Mouse (Mus musculus) hindbrain, embryonic 14.5 days (tissue): Measurements from ENCODE around the gene Dlg3. TPM values are rescaled to one million over a fixed set of nuclear protein-coding genes. Genes with fewer than 3 reads are reported as not detected.
A peak's percentile ranks its signal among the peaks of the same experiment; 100 is the strongest.

ENCODE experiments used
- ATAC-seq: fragments of 200-750 bp; cut with Nextera tagmentation; 2 replicates; pipeline ENCODE4 v1.8.0; 2017; ENCODE audit warnings: moderate number of reproducible peaks, mild to moderate bottlenecking, moderate TSS enrichment, moderate library complexity; ENCODE audit not compliant: low FRiP score
- DNase-seq: peaks from one replicate; pipeline ENCODE4 v3.0.0-alpha.2; 2015; ENCODE audit warnings: low spot score
- H3K27ac ChIP-seq: fragments of 300-500 bp; sonication (generic); 2 replicates; pipeline ENCODE4 v1.5.1; 2014; ENCODE audit warnings: mild to moderate bottlenecking, moderate library complexity
- H3K27me3 ChIP-seq: fragments of 300-500 bp; sonication (generic); 2 replicates; pipeline ENCODE4 v1.6.1; 2014; ENCODE audit warnings: mild to moderate bottlenecking, low read length, mixed read lengths; ENCODE audit not compliant: control insufficient read depth, insufficient read depth
- H3K36me3 ChIP-seq: fragments of 300-500 bp; sonication (generic); replicated peaks from 2 replicates; pipeline ENCODE4 v1.6.1; 2014; ENCODE audit not compliant: control insufficient read depth, insufficient read depth
- H3K4me1 ChIP-seq: fragments of 300-500 bp; sonication (generic); replicated peaks from 2 replicates; pipeline ENCODE4 v1.6.1; 2014; ENCODE audit warnings: antibody characterized with exemption, low read length, mixed read lengths; ENCODE audit not compliant: control insufficient read depth, insufficient read depth
- H3K4me2 ChIP-seq: fragments of 300-500 bp; sonication (generic); replicated peaks from 2 replicates; pipeline ENCODE4 v1.6.1; 2014; ENCODE audit warnings: mild to moderate bottlenecking, moderate library complexity
- H3K4me3 ChIP-seq: fragments of 300-500 bp; sonication (generic); replicated peaks from 2 replicates; pipeline ENCODE4 v1.5.1; 2014; ENCODE audit warnings: mild to moderate bottlenecking, low read length
- H3K9ac ChIP-seq: fragments of 300-500 bp; sonication (generic); 2 replicates; pipeline ENCODE4 v1.6.1; 2014
- H3K9me3 ChIP-seq: fragments of 300-500 bp; sonication (generic); 2 replicates; pipeline ENCODE4 v1.6.1; 2016; ENCODE audit warnings: low read length; ENCODE audit not compliant: control insufficient read depth
- WGBS: fragments of 180-500 bp; shearing (Covaris S2); extraction: QIAGEN DNeasy Blood & Tissue Kit; methylation state at CpG from one replicate; pipeline ENCODE4 v1.1.7; 2014; 5-methylcytosine and 5-hydroxymethylcytosine counted together
- polyA plus RNA-seq: library from polyadenylated mRNA; unstranded; fragments of >200 nt; fragmentation: Nextera tagmentation; extraction: Ambion mirVana; gene quantifications from 2 replicates; pipeline ENCODE4 v1.2.1, GENCODE M21; 2014

Gene Dlg3
- 9.8 and 12.1 TPM in 2 replicates for polyA plus RNA-seq

DNA sequence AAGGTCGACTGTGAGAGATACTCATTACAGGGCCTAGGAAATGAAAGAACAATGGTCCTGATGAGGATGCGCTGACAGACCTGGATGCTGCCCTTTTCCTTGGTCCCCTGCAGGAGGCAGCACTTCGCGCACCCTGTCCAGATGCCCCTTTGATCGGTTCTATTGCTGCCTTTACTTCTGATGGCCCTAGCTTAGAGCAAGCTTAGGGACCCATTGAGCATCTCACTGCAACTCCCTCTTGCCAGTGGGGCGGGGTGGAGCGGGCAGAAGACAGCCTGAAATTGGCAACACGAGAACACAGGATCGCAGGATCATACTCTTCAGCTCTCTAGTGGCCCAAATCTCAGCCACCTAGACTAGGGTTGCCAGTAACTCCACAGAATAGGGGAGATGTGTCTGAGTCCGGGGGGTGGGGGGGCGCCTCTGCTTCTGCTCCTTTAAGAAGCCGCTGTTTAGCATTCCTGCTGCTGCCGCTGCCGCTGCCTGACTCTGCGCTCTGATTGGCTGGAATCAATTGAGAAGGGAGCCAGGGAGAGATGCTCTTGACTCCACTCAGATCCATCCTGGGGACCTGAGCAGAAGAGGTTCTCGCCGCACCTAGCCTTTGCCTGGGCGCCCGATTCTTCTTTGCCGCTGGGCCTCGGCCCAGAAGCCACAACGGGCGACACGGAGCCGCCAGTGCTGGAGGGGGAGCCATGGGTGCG, at the start of gene Dlg3:
Dlg3 (plus strand) TSS at position 542 of the 704 bp plus-strand sequence.
- Histone ChIP-seq H3K27ac (peak within 1 kb of the TSS; percentile 74), H3K36me3 (0 out of 2 replicates have a peak, but pooled peaks cover 3% of the 10 kb centered on the region), H3K4me3 (peak within 1 kb of the TSS; percentile 64), H3K4me1 (0 out of 2 replicates have a peak, but pooled peaks cover 5% of the 10 kb centered on the region), H3K27me3 (no peaks in the 10 kb centered on the region), H3K9me3 (no peaks in the 10 kb centered on the region), H3K4me2 (peak within 1 kb of the TSS; percentile 59), H3K9ac (peak within 1 kb of the TSS; percentile 84)
- DNase-seq, result peak; percentile 77
- ATAC-seq, result peak; percentile 92
- WGBS, result 22% methylated on average over 23 of the region's 26 CpGs

DNA sequence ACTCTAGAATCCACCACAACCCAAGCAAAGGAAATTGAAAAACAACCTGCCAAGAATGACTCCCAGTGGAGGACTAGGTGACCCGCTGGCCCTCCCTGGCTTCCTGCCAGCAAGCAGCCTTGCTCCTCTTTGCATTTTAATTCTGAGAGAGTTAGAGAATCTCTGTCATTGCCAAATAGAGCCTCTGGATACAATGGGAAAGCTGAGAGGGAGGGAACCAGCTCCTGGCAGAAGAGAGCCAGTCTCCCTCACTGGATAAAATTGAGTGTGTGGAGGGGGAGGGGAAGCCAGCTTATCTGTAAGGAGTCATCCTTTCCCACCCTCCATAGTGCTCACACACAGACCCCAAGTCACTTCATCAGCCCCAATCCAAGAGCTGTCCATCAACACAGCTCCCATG, 38.6 kb upstream of the Dlg3 start:
- WGBS, result 27% methylated on average over 1 of the region's 1 CpGs
- 0 out of 2 replicates have a peak, but pooled peaks cover 6% of the 10 kb centered on the region for H3K4me1 ChIP-seq
- H3K4me2 ChIP-seq, result peak overlapping the region; percentile 53; the same call in 1 of the 2 replicates
- H3K9me3 ChIP-seq, result no peaks in the 10 kb centered on the region
- H3K9ac ChIP-seq, result no peak overlapping the region
- peak overlapping the region; percentile 70 for H3K27ac ChIP-seq
- peak; percentile 56; the same call in 1 of the 2 replicates for ATAC-seq
- H3K4me3 ChIP-seq, result no peak overlapping the region
- H3K27me3 ChIP-seq, result no peaks in the 10 kb centered on the region; the same call in none of the 2 replicates
- H3K36me3 ChIP-seq, result no peaks in the 10 kb centered on the region
- DNase-seq, result peak; percentile 64

DNA sequence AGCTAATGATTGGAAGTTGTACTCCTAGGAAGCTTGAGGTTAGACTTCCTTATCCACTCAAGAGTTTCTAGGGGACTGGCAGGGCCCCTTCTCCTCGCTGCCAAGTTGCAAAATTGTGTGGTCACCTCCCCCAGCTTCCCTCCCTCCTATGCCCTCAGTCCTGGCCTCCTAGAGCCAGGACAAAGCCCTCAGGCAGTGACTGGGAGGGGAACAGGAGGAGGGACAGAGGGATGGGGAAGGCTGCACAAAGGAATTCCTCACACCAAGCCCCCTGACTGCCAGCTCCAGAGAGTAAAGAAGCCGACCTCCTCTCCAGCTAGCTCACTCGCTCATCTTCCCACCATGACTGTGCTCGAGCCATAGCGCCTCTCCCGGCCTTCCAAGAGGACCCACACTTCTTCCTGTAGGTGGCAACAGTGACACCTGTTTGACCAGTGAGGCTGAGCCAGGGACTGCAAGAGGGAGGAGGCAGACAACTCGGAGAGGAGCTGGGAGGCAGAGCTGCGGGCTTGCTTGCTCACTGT, 37.8 kb upstream of the Dlg3 start, which contains the start of gene Gdpd2:
Gdpd2 (plus strand) TSS at position 209 of the 524 bp plus-strand sequence.
- 0 out of 2 replicates have a peak, but pooled peaks cover 6% of the 10 kb centered on the region for H3K4me1 ChIP-seq
- no peaks in the 10 kb centered on the region for H3K36me3 ChIP-seq
- no peaks in the 10 kb centered on the region; the same call in none of the 2 replicates for H3K27me3 ChIP-seq
- WGBS, result 15% methylated on average over 8 of the region's 8 CpGs
- peak within 1 kb of the TSS; percentile 70 for H3K27ac ChIP-seq
- peak within 1 kb of the TSS; percentile 53 for H3K4me2 ChIP-seq
- H3K4me3 ChIP-seq, result peak within 1 kb of the TSS; percentile 29
- DNase-seq, result peak; percentile 55
- no peaks in the 10 kb centered on the region for H3K9me3 ChIP-seq
- ATAC-seq, result peak; percentile 87
- H3K9ac ChIP-seq, result peak within 1 kb of the TSS; percentile 47

DNA sequence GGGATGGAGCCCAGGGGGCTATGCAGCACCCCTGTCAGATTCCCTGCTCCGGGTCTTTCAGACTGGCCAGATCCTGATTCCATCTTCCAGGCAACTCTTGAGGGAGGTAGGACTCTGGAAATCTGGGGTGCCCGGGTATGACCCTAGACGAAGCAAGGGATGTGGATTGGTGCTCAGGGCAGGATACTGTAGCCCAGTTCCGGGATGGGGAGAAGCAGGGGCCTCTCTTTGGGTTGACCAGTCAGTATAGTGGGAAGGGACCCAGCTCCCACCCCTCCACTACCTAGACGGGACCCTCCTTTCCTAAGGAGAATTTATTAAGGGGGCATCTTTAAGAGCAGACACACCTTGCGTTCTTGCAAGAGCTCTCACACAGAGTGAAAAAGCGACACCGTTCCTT, 37.3 kb upstream of the Dlg3 start:
- Histone ChIP-seq H3K9ac (peak overlapping the region; percentile 47), H3K4me3 (peak overlapping the region; percentile 29), H3K4me2 (peak overlapping the region; percentile 53), H3K27ac (peak overlapping the region; percentile 69), H3K36me3 (no peaks in the 10 kb centered on the region), H3K27me3 (no peaks in the 10 kb centered on the region; the same call in none of the 2 replicates), H3K4me1 (0 out of 2 replicates have a peak, but pooled peaks cover 6% of the 10 kb centered on the region), H3K9me3 (no peaks in the 10 kb centered on the region)
- ATAC-seq (no peak; the same call in 1 of the 2 replicates), DNase-seq (no peak)
- WGBS, result 24% methylated on average over 8 of the region's 8 CpGs

DNA sequence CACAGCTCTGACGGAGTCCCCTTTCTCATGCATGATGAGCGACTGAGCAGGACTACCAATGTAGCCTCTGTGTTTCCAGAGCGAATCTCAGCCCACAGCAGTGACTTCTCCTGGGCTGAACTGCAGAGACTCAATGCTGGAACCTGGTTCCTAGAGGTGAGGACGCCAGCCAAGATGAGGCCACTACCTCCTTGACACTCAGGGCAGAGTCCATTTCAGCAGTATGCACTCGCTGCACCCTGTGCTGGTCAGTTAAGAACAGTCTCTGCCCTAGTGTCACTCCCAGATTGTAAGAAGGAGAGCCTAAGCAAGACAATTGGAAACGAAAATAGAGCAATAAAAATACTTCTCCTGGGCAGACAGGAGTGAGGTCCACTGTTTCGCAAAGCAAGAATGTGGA, 33.2 kb upstream of the Dlg3 start:
- DNase-seq (no peak), ATAC-seq (no peak)
- H3K4me3 ChIP-seq, result no peak overlapping the region
- H3K9me3 ChIP-seq, result no peaks in the 10 kb centered on the region
- H3K4me1 ChIP-seq, result 0 out of 2 replicates have a peak, but pooled peaks cover 6% of the 10 kb centered on the region
- 83% methylated on average over 7 of the region's 7 CpGs for WGBS
- no peak overlapping the region for H3K27ac ChIP-seq
- no peaks in the 10 kb centered on the region; the same call in 1 of the 2 replicates for H3K27me3 ChIP-seq
- H3K36me3 ChIP-seq, result no peaks in the 10 kb centered on the region
- H3K9ac ChIP-seq, result no peak overlapping the region
- no peak overlapping the region for H3K4me2 ChIP-seq

DNA sequence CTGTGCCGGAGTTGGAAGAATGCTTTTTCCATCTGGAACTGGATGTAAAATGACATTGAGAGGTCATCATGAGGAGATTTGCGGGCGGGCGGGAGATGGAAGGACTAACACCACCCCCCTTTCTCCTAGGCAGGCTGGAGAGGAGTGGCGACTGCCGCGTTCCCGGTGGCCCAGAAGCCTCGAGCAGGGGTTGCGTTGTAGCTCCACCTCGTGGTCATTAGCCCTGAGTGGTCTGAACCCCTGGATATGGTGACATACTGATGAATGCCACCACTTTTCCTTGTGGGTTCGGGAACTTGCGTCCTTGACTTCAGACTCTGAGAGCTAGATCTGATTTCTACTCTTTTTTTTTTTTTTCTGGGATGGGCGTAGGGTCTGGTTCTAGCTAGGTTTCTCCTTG, 28.6 kb upstream of the Dlg3 start:
- no peak overlapping the region for H3K27ac ChIP-seq
- H3K27me3 ChIP-seq, result no peaks in the 10 kb centered on the region
- 24% methylated on average over 14 of the region's 14 CpGs for WGBS
- H3K4me1 ChIP-seq, result no peaks in the 10 kb centered on the region; the same call in 1 of the 2 replicates
- H3K4me2 ChIP-seq, result peak overlapping the region; percentile 55
- no peaks in the 10 kb centered on the region for H3K36me3 ChIP-seq
- 0 out of 2 replicates have a peak, but pooled peaks cover 7% of the 10 kb centered on the region for H3K9me3 ChIP-seq
- ATAC-seq, result peak; percentile 77; the same call in 1 of the 2 replicates
- peak overlapping the region; percentile 31; the same call in 1 of the 2 replicates for H3K9ac ChIP-seq
- H3K4me3 ChIP-seq, result peak overlapping the region; percentile 33
- peak; percentile 60 for DNase-seq

DNA sequence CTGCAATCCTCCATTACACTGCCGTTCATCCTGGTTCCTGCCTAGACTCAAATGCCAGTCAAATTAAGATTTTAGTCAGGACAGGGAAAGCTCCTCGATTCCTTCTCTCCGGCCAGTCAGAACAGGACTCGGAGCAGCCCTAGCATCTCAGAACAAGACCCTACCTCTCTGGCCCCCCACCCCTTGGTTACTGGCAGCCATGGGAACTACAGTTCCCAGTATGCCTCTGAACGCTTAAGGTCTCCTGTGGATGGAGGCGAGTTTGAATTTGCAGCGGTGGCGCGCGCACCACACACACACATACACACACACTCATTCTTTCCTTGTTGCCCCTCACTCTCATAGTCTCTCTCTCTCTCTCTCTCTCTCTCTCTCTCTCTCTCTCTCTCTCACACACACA, 28.1 kb upstream of the Dlg3 start:
- Histone ChIP-seq H3K27me3 (no peaks in the 10 kb centered on the region), H3K4me1 (no peaks in the 10 kb centered on the region; the same call in 1 of the 2 replicates), H3K27ac (no peak overlapping the region), H3K9me3 (0 out of 2 replicates have a peak, but pooled peaks cover 7% of the 10 kb centered on the region), H3K4me2 (peak overlapping the region; percentile 55), H3K36me3 (no peaks in the 10 kb centered on the region), H3K9ac (peak overlapping the region; percentile 31; the same call in 1 of the 2 replicates), H3K4me3 (peak overlapping the region; percentile 33)
- 27% methylated on average over 10 of the region's 10 CpGs for WGBS
- ATAC-seq (peak; percentile 74; the same call in 1 of the 2 replicates), DNase-seq (peak; percentile 31)

DNA sequence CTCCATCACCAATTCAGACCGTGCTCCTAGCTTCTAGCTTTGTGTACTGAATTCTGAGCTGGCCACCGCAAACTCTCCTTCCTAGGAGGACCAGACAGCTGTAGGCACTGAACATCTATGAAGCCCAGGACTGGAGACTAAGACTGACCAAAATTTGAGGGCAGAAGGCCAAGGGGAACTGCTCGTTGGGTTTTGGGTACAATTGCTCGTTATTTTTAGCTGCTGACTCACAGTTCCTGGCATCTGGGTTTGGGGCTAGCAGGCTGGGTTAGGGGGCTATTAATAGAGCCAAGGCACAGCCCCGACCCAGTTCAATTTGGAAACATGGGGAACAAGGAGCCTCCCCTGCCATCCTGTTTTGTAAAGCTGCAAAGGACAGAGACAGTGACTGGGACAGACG, 26.7 kb upstream of the Dlg3 start:
- WGBS, result 74% methylated on average over 6 of the region's 6 CpGs
- Histone ChIP-seq H3K27me3 (no peaks in the 10 kb centered on the region), H3K4me1 (no peaks in the 10 kb centered on the region; the same call in 1 of the 2 replicates), H3K9ac (no peak overlapping the region), H3K9me3 (0 out of 2 replicates have a peak, but pooled peaks cover 7% of the 10 kb centered on the region), H3K4me3 (no peak overlapping the region), H3K27ac (no peak overlapping the region), H3K4me2 (no peak overlapping the region), H3K36me3 (no peaks in the 10 kb centered on the region)
- DNase-seq (no peak), ATAC-seq (no peak)

DNA sequence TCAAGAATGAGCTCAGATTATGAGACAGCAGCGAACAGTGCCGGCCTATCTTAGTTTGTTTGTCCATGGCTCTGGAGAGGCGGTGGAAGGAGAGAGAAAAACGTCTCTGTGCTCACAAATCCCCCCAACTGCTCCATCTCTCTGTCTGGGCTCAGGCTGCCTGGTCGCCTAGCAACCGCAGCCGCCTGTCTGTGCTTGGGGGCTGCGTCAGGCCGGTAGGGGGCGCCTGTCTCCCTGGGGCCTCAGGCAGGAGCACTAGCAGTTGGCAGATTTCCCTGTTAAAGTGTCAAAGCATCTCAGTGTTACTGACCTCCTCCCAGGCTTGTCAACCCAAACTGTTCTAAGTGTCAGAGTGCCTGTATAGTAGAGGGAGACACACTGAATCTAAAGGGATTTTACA, 25.6 kb upstream of the Dlg3 start:
- Histone ChIP-seq H3K9ac (no peak overlapping the region), H3K4me2 (no peak overlapping the region), H3K36me3 (no peaks in the 10 kb centered on the region), H3K4me3 (no peak overlapping the region), H3K27ac (no peak overlapping the region), H3K9me3 (0 out of 2 replicates have a peak, but pooled peaks cover 7% of the 10 kb centered on the region), H3K4me1 (no peaks in the 10 kb centered on the region; the same call in 1 of the 2 replicates), H3K27me3 (no peaks in the 10 kb centered on the region)
- peak; percentile 70 for ATAC-seq
- peak; percentile 65 for DNase-seq
- WGBS, result 14% methylated on average over 10 of the region's 10 CpGs
